Mouse (Mus musculus): ENCODE measurements around the gene Hnrnpab. TPM values are rescaled to one million over a fixed set of nuclear protein-coding genes. Genes with fewer than 3 reads are reported as not detected.

Hnrnpab gene
- polyA plus RNA-seq, 1 experiment from 2014 or later = 280 TPM

Other genes with a start within 250 kb of the Hnrnpab start
- gene Phykpl, start 22.1 kb downstream of the Hnrnpab start, polyA plus RNA-seq (2015; fragmentation: Nextera tagmentation; extraction: Ambion mirVana) = 15.0 TPM in 2 replicates
- 77.9 and 88.1 TPM in 2 replicates for gene Nhp2, start 12.9 kb upstream of the Hnrnpab start, polyA plus RNA-seq (2015; fragmentation: Nextera tagmentation; extraction: Ambion mirVana)
- 37.1 and 38.2 TPM in 2 replicates for gene Rmnd5b, start 29.0 kb upstream of the Hnrnpab start, polyA plus RNA-seq (2015; fragmentation: Nextera tagmentation; extraction: Ambion mirVana)
- gene N4bp3, start 44.0 kb upstream of the Hnrnpab start, polyA plus RNA-seq (2015; fragmentation: Nextera tagmentation; extraction: Ambion mirVana) = 21.6 and 25.8 TPM in 2 replicates
- gene D930048N14Rik, start 44.1 kb upstream of the Hnrnpab start, polyA plus RNA-seq (2015; fragmentation: Nextera tagmentation; extraction: Ambion mirVana) = 1.3 and 1.9 TPM in 2 replicates
- gene 0610009B22Rik, start 82.0 kb upstream of the Hnrnpab start, polyA plus RNA-seq (2015; fragmentation: Nextera tagmentation; extraction: Ambion mirVana) = 66.3 and 75.5 TPM in 2 replicates
- gene Sec24a, start 156.8 kb upstream of the Hnrnpab start, polyA plus RNA-seq (2015; fragmentation: Nextera tagmentation; extraction: Ambion mirVana) = 9.7 and 10.7 TPM in 2 replicates
- gene Sar1b, start 156.8 kb upstream of the Hnrnpab start, polyA plus RNA-seq (2015; fragmentation: Nextera tagmentation; extraction: Ambion mirVana) = 136 and 138 TPM in 2 replicates